Mouse (Mus musculus): ENCODE measurements around the gene Shq1. TPM values are rescaled to one million over a fixed set of nuclear protein-coding genes. Genes with fewer than 3 reads are reported as not detected.

Gene Shq1
- polyA plus RNA-seq, 1 experiment: 2.7 TPM

DNA sequence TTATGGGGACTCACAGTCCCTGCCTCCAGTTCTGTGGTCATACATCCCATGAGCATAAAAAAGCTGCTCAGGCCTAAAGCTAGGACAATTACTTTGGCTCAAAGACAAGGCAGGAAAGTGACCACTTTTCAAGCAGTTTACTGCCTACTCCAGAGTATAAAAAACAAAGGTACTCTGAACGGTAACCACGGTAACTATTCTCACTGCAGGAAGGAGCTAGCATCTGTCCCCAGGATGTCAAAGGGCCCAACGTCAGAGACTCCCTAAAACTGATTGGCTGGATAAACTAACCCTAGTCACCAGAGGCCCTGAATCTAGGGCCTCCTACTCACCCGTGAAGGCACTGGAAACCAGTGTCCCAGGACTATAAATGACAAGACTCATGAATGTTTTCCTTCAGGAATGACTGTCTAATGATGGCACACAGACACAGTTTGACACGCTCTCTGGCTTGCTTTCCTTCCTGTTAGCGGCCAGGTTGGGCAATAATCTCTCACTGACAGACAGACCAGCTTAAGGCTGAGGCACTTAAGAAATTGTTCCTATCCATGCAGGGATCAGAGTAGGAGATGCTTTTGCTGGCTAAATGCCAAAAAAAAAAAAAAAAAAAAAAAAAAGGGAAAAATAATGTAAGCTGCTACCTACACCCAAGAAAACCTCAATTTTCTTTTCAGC, 57.2 kb downstream of the Shq1 start:
- no peak for TF ChIP-seq POLR2A (IDR thresholded peaks at IDR 0.05; ENCODE audit: borderline replicate concordance, low read depth, low read length)
- no peak for TF ChIP-seq CTCF (IDR thresholded peaks at IDR 0.05; ENCODE audit: low read depth, low read length)
- no peak overlapping the region for H3K4me3 ChIP-seq (ENCODE audit: insufficient read depth, low read length)
- no peak overlapping the region for H3K27ac ChIP-seq (ENCODE audit: insufficient read depth, low read depth, low read length)
- H3K4me1 ChIP-seq (ENCODE audit: control insufficient read depth, insufficient read depth, low read length): peaks cover 14% of the 10 kb centered on the region

GRCm38 (mm10) chr6:100610897-100611575, 59.9 kb downstream of the Shq1 start:
- Histone ChIP-seq H3K4me3 (ENCODE audit: insufficient read depth, low read length) (no peak overlapping the region), H3K4me1 (ENCODE audit: control insufficient read depth, insufficient read depth, low read length) (peaks cover 9% of the 10 kb centered on the region), H3K27ac (ENCODE audit: insufficient read depth, low read depth, low read length) (no peak overlapping the region)
- TF ChIP-seq POLR2A (IDR thresholded peaks at IDR 0.05; ENCODE audit: borderline replicate concordance, low read depth, low read length): no peak
- no peak for TF ChIP-seq CTCF (IDR thresholded peaks at IDR 0.05; ENCODE audit: low read depth, low read length)

DNA sequence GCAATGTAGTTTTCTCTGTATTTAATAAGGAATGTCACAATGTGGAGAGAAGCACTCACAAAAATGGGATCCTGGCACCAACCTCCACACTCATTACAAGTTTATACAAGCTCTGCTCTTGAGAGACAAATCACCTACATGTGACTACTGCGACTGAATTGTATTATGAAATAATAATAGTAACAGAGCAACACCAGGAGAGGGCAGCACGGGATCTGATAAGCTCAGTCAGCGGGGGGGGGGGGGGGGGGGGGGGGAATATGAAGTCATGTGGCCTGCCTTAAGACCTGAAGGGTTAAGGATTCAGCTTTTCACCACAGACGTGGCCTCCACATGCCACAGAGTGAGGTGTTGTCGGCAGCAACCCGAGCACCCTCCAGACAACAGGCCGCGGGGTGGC, 60.8 kb downstream of the Shq1 start:
- H3K27ac ChIP-seq (ENCODE audit: insufficient read depth, low read depth, low read length): no peak overlapping the region
- peaks cover 2% of the 10 kb centered on the region; the same call in 1 of the 2 replicates for H3K4me1 ChIP-seq (ENCODE audit: control insufficient read depth, insufficient read depth, low read length)
- H3K4me3 ChIP-seq (ENCODE audit: insufficient read depth, low read length): no peak overlapping the region
- TF ChIP-seq POLR2A (IDR thresholded peaks at IDR 0.05; ENCODE audit: borderline replicate concordance, low read depth, low read length): no peak

DNA sequence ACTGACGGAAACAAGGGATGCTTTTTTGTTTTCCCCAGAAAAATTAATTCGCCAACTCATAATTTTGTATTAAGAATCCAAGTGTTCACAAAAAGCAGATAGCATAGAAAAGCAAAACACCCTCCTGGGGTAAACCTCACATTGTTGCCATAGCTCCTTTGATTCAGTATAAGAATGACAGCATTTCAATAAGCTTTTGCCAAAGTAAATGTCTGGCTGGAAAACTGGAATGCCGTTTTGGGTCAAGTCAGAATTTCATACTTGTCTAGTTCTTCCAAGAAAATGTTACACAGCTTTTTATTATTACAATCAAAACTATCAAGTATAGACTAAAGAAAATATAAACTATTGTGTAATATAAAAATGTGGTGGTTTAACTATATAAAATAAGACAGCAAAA, 61.7 kb downstream of the Shq1 start:
- Histone ChIP-seq H3K4me1 (ENCODE audit: control insufficient read depth, insufficient read depth, low read length) (peaks cover 1% of the 10 kb centered on the region; the same call in 1 of the 2 replicates), H3K4me3 (ENCODE audit: insufficient read depth, low read length) (no peak overlapping the region), H3K27ac (ENCODE audit: insufficient read depth, low read depth, low read length) (no peak overlapping the region)
- TF ChIP-seq CTCF (IDR thresholded peaks at IDR 0.05; ENCODE audit: low read depth, low read length) (no peak), POLR2A (IDR thresholded peaks at IDR 0.05; ENCODE audit: borderline replicate concordance, low read depth, low read length) (no peak)

DNA sequence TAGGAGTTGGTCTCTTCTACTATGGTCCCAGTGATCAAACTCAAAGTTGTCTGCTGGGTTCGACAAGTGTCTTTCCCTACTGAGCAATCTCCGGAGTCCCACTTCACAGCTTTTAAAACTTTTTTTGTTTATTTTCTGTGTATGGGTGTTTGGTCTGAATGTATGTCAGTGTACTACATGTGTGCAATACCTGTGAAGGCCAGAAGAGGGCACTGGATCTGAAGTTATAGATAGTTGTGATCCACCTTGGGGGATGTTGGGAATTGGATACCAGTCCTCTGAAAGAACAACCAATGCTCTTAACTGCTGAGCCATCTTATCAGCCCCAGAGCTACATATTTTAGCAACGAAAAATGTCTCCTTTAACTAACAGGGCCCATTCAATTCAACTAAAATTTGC, 62.5 kb downstream of the Shq1 start:
- TF ChIP-seq POLR2A (IDR thresholded peaks at IDR 0.05; ENCODE audit: borderline replicate concordance, low read depth, low read length): no peak
- TF ChIP-seq CTCF (IDR thresholded peaks at IDR 0.05; ENCODE audit: low read depth, low read length): no peak
- Histone ChIP-seq H3K27ac (ENCODE audit: insufficient read depth, low read depth, low read length) (no peak overlapping the region), H3K4me1 (ENCODE audit: control insufficient read depth, insufficient read depth, low read length) (no peaks in the 10 kb centered on the region), H3K4me3 (ENCODE audit: insufficient read depth, low read length) (no peak overlapping the region)

- H3K4me1 ChIP-seq (ENCODE audit: control insufficient read depth, insufficient read depth, low read length): no peaks in the 10 kb centered on the region; the same call in 1 of the 2 replicates
- TF ChIP-seq POLR2A (IDR thresholded peaks at IDR 0.05; ENCODE audit: borderline replicate concordance, low read depth, low read length) (no peak), CTCF (IDR thresholded peaks at IDR 0.05; ENCODE audit: low read depth, low read length) (no peak)
- no peak overlapping the region for H3K27ac ChIP-seq (ENCODE audit: insufficient read depth, low read depth, low read length)
- H3K4me3 ChIP-seq (ENCODE audit: insufficient read depth, low read length): no peak overlapping the region
These were observed 64.2 kb downstream of the Shq1 start for GRCm38 (mm10) chr6:100606805-100607204.

DNA sequence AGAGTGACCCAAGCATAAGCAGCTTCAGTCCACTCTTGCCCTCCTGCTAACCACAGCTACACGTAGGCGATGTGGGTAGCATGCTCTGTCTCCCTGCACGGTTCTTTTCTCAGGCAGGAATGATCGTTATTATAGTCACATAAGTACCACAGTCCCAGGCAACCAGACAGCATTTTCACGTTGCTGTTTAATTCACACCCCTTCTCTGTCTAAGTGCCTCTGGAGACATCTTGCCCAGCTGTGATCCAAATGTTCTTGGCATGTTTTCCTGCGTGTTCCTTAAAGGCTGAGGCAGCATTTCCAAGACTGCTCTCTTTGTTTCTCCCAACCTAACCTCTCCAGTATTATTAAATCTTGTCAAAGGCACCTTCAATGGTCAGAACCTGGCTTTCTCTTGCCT, 67.3 kb downstream of the Shq1 start:
- H3K4me1 ChIP-seq (ENCODE audit: control insufficient read depth, insufficient read depth, low read length): peaks cover 2% of the 10 kb centered on the region; the same call in 1 of the 2 replicates
- no peak overlapping the region for H3K27ac ChIP-seq (ENCODE audit: insufficient read depth, low read depth, low read length)
- no peak overlapping the region for H3K4me3 ChIP-seq (ENCODE audit: insufficient read depth, low read length)
- TF ChIP-seq CTCF (IDR thresholded peaks at IDR 0.05; ENCODE audit: low read depth, low read length): no peak
- TF ChIP-seq POLR2A (IDR thresholded peaks at IDR 0.05; ENCODE audit: borderline replicate concordance, low read depth, low read length): no peak

DNA sequence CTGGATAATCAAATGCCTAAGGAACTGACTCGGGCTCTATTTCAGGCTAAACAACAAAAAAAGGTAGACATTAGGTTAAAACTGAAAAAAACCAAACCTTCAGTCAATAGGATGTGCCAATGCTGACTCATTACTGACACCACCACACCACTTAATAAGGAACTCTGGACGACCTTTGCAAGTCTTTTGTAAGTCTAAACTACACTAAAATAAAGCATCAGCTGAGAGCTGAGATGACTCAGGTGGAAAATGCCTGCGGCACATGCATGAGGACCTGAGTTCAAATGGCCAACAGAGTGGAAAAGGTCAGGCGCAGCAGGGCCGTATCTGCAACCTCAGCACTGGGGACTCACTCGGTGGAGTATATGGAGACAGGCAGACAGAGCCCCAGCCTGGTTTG, 69.3 kb downstream of the Shq1 start:
- Histone ChIP-seq H3K4me3 (ENCODE audit: insufficient read depth, low read length) (no peak overlapping the region), H3K4me1 (ENCODE audit: control insufficient read depth, insufficient read depth, low read length) (peaks cover 2% of the 10 kb centered on the region; the same call in 1 of the 2 replicates), H3K27ac (ENCODE audit: insufficient read depth, low read depth, low read length) (no peak overlapping the region)
- no peak for TF ChIP-seq POLR2A (IDR thresholded peaks at IDR 0.05; ENCODE audit: borderline replicate concordance, low read depth, low read length)
- no peak for TF ChIP-seq CTCF (IDR thresholded peaks at IDR 0.05; ENCODE audit: low read depth, low read length)

DNA sequence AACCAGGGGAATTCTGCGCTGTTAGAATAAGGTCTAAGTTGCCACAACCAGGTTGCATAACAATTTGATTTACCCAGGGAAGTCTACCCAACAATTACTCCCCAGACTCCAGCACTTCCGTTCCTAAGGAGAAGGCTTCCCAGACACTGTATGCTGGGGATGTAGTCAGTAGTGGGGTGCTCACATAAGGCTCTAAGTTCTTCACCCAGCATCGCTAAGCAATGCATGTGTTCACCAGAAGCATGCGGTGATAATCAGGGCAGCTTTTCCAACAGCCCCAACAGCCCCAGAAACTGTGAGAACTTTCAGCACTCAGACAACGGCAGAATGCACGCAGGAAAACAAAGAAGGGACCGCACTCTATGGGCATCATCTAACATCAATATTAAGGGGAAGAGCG, 77.1 kb downstream of the Shq1 start:
- TF ChIP-seq POLR2A (IDR thresholded peaks at IDR 0.05; ENCODE audit: borderline replicate concordance, low read depth, low read length) (no peak), CTCF (IDR thresholded peaks at IDR 0.05; ENCODE audit: low read depth, low read length) (no peak)
- Histone ChIP-seq H3K4me3 (ENCODE audit: insufficient read depth, low read length) (no peak overlapping the region), H3K4me1 (ENCODE audit: control insufficient read depth, insufficient read depth, low read length) (peaks cover 2% of the 10 kb centered on the region; the same call in 1 of the 2 replicates), H3K27ac (ENCODE audit: insufficient read depth, low read depth, low read length) (no peak overlapping the region)

DNA sequence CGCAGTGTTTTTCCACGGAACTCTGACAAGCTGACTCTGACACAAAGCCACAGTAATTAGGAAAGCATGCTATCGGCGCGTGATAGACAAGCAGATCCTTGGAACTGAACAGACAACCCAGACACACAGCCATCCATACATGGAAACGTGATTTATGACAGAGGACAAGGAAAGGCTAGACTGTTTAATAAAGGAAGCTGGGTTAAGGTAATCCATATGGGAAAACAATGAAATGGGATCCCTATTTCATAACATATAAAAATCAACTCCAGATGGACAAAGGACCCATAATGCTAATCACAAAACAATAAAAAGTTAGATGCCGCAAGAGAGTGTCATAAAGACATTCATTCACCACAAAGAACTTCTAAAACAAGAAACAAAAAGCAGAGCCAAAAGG, 78.0 kb downstream of the Shq1 start:
- Histone ChIP-seq H3K4me3 (ENCODE audit: insufficient read depth, low read length) (no peak overlapping the region), H3K4me1 (ENCODE audit: control insufficient read depth, insufficient read depth, low read length) (peaks cover 2% of the 10 kb centered on the region; the same call in 1 of the 2 replicates), H3K27ac (ENCODE audit: insufficient read depth, low read depth, low read length) (no peak overlapping the region)
- TF ChIP-seq POLR2A (IDR thresholded peaks at IDR 0.05; ENCODE audit: borderline replicate concordance, low read depth, low read length) (no peak), CTCF (IDR thresholded peaks at IDR 0.05; ENCODE audit: low read depth, low read length) (no peak)
